Mouse (Mus musculus) midbrain, embryonic 15.5 days (tissue): Measurements from ENCODE around the gene Slc6a1. TPM values are rescaled to one million over a fixed set of nuclear protein-coding genes. Genes with fewer than 3 reads are reported as not detected.
A peak's percentile ranks its signal among the peaks of the same experiment; 100 is the strongest.

ENCODE experiments used
- ATAC-seq: fragments of 200-750 bp; cut with Nextera tagmentation; replicated peaks from 2 replicates; pipeline ENCODE4 v1.8.0; 2017; ENCODE audit warnings: moderate TSS enrichment
- H3K27ac ChIP-seq: fragments of 300-500 bp; sonication (generic); 2 replicates; pipeline ENCODE4 v1.5.1; 2015; ENCODE audit warnings: mild to moderate bottlenecking, inconsistent platforms
- H3K27me3 ChIP-seq: fragments of 300-500 bp; sonication (generic); replicated peaks from 2 replicates; pipeline ENCODE4 v1.6.1; 2015; ENCODE audit warnings: inconsistent platforms
- H3K36me3 ChIP-seq: fragments of 300-500 bp; sonication (generic); replicated peaks from 2 replicates; pipeline ENCODE4 v1.6.1; 2015; ENCODE audit warnings: inconsistent platforms
- H3K4me1 ChIP-seq: fragments of 300-500 bp; sonication (generic); 2 replicates; pipeline ENCODE4 v1.6.1; 2015; ENCODE audit warnings: inconsistent platforms
- H3K4me2 ChIP-seq: fragments of 300-500 bp; sonication (generic); 2 replicates; pipeline ENCODE4 v1.6.1; 2015; ENCODE audit warnings: inconsistent platforms, mild to moderate bottlenecking, moderate library complexity
- H3K4me3 ChIP-seq: fragments of 300-500 bp; sonication (generic); 2 replicates; pipeline ENCODE4 v1.5.1; 2015; ENCODE audit warnings: mild to moderate bottlenecking, inconsistent platforms
- H3K9ac ChIP-seq: fragments of 300-500 bp; sonication (generic); 2 replicates; pipeline ENCODE4 v1.6.1; 2015; ENCODE audit warnings: mild to moderate bottlenecking, inconsistent platforms
- H3K9me3 ChIP-seq: fragments of 300-500 bp; sonication (generic); 2 replicates; pipeline ENCODE4 v1.6.1; 2016; ENCODE audit warnings: inconsistent platforms
- WGBS: fragments of 180-500 bp; shearing (Covaris S2); methylation state at CpG from one replicate; pipeline ENCODE4 v1.1.7; 2015; ENCODE audit warnings: mixed read lengths; 5-methylcytosine and 5-hydroxymethylcytosine counted together
- polyA plus RNA-seq: library from polyadenylated mRNA; unstranded; fragments of >200 nt; fragmentation: Nextera tagmentation; extraction: Ambion mirVana; gene quantifications from 2 replicates; pipeline ENCODE4 v1.2.1, GENCODE M21; 2015

Gene Slc6a1
- polyA plus RNA-seq, 1 experiment from 2014 or later = 155 TPM

DNA sequence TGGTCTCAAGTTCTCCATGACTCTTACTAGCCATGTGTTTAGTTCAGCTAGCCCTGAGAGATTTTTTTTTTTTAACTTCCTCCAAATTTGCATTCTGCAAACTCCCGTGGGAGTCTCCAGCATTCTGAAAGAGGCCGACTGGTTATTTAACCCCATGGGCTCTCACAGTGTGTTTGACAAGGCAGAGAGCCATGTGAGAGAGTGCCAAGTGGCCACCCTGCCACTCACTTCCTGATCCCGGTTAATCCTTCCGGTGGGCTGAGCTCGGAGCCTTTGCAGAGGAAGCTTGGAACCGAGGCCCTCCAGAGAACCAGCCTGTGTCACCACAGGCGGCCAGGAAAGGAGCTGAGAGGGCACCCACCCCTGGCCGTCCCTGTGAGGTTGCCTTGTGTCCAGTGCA lies 11.1 kb downstream of the Slc6a1 start:
- H3K27me3 ChIP-seq = no peaks in the 10 kb centered on the region
- H3K4me2 ChIP-seq = no peak overlapping the region
- H3K27ac ChIP-seq = peak overlapping the region; percentile 89
- H3K4me3 ChIP-seq = no peak overlapping the region
- H3K4me1 ChIP-seq = peaks cover 92% of the 10 kb centered on the region
- 12% methylated on average over 8 of the region's 8 CpGs for WGBS
- ATAC-seq = no peak
- H3K36me3 ChIP-seq = no peaks in the 10 kb centered on the region
- no peak overlapping the region for H3K9ac ChIP-seq
- no peaks in the 10 kb centered on the region for H3K9me3 ChIP-seq

GRCm38 (mm10) chr6:114295086-114295485 lies 12.7 kb downstream of the Slc6a1 start:
- ATAC-seq = no peak
- Histone ChIP-seq H3K9me3 (no peaks in the 10 kb centered on the region), H3K4me2 (no peak overlapping the region), H3K27ac (no peak overlapping the region), H3K4me1 (peaks cover 82% of the 10 kb centered on the region), H3K9ac (no peak overlapping the region), H3K27me3 (no peaks in the 10 kb centered on the region), H3K36me3 (no peaks in the 10 kb centered on the region), H3K4me3 (no peak overlapping the region)
- 64% methylated on average over 4 of the region's 4 CpGs for WGBS

DNA sequence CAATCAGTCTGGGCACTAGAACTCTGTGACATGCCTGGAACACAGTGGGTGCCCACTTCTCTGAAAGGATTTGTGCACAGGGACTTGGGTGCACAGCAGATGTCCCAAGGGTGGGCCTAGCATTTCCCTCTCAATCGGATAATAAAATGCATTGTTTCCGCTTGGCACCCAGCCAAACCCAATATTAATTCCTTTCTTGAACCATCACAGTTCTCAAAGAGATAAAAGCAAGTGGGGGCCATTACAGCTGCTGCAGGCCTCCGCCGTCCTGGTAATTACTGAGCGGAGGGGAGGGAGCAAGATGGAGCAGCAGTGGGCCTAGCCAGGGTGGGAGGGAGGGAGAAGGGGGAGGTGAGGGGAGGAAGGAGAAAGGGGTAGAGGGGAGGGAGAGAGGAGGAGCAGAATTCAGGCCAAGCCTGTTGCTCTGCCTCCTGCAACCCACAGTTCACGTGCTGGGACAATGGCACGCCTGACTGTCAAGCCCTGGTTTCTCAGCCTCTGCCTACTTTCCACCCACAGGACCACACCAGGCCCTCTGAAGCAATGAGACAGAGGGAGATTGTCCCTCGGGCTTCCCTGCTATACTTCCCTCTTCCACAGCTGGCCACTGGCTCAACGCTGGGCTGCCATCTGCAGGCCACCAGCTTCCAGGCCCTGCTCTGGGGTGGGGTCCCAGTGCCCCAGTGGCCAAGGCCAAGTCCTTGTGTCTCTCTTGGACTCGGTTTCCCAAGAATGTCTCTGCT lies 15.0 kb downstream of the Slc6a1 start:
- peak; percentile 74 for ATAC-seq
- Histone ChIP-seq H3K27ac (peak overlapping the region; percentile 79), H3K4me3 (no peak overlapping the region), H3K27me3 (no peaks in the 10 kb centered on the region), H3K4me1 (peaks cover 61% of the 10 kb centered on the region), H3K4me2 (no peak overlapping the region), H3K9ac (no peak overlapping the region), H3K9me3 (no peaks in the 10 kb centered on the region), H3K36me3 (0 out of 2 replicates have a peak, but pooled peaks cover 8% of the 10 kb centered on the region)
- 17% methylated on average over 10 of the region's 10 CpGs for WGBS

DNA sequence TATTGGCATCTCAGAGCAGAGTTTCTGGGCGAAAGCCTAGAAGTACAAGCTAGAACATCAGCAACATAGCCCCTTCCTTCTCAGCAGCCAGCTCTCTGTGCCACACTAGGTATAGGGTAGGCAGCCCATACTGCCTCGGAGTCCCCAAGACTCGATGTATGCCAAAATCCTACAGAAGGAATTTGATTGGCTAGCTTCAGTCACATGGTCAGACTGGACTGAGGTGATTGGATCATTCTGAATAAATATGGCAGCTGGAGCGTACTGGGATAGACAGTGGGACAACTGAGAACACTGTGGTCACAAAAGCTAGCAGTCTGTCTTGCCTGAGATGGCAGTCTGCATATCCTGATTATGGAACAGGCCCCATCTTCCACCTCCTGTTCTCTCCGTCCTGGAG lies 17.3 kb downstream of the Slc6a1 start:
- ATAC-seq = no peak
- WGBS = 90% methylated on average over 5 of the region's 5 CpGs
- Histone ChIP-seq H3K9me3 (no peaks in the 10 kb centered on the region), H3K9ac (no peak overlapping the region), H3K4me1 (peaks cover 38% of the 10 kb centered on the region), H3K4me2 (no peak overlapping the region), H3K27ac (no peak overlapping the region), H3K4me3 (no peak overlapping the region), H3K36me3 (peaks cover 18% of the 10 kb centered on the region), H3K27me3 (no peaks in the 10 kb centered on the region)

GRCm38 (mm10) chr6:114300737-114301136 lies 18.3 kb downstream of the Slc6a1 start:
- 0 out of 2 replicates have a peak overlapping the region, but pooled peaks have one; percentile 8 for H3K27ac ChIP-seq
- no peaks in the 10 kb centered on the region for H3K9me3 ChIP-seq
- no peaks in the 10 kb centered on the region for H3K27me3 ChIP-seq
- no peak for ATAC-seq
- WGBS = 61% methylated on average over 11 of the region's 11 CpGs
- no peak overlapping the region for H3K9ac ChIP-seq
- H3K4me1 ChIP-seq = peaks cover 34% of the 10 kb centered on the region
- H3K4me3 ChIP-seq = no peak overlapping the region
- H3K36me3 ChIP-seq = peaks cover 25% of the 10 kb centered on the region
- H3K4me2 ChIP-seq = no peak overlapping the region

- 86% methylated on average over 6 of the region's 6 CpGs for WGBS
- no peak overlapping the region for H3K9ac ChIP-seq
- H3K36me3 ChIP-seq = peaks cover 32% of the 10 kb centered on the region
- no peak overlapping the region for H3K27ac ChIP-seq
- 0 out of 2 replicates have a peak, but pooled peaks cover 2% of the 10 kb centered on the region for H3K4me1 ChIP-seq
- H3K4me2 ChIP-seq = no peak overlapping the region
- no peaks in the 10 kb centered on the region for H3K27me3 ChIP-seq
- no peak overlapping the region for H3K4me3 ChIP-seq
- H3K9me3 ChIP-seq = no peaks in the 10 kb centered on the region
- ATAC-seq = no peak
These were observed 22.2 kb downstream of the Slc6a1 start for GRCm38 (mm10) chr6:114304668-114305067.

GRCm38 (mm10) chr6:114320511-114320910 lies 38.1 kb downstream of the Slc6a1 start:
- no peak overlapping the region for H3K4me3 ChIP-seq
- H3K27ac ChIP-seq = no peak overlapping the region
- H3K9ac ChIP-seq = no peak overlapping the region
- no peak overlapping the region for H3K4me2 ChIP-seq
- H3K9me3 ChIP-seq = no peaks in the 10 kb centered on the region
- H3K4me1 ChIP-seq = no peaks in the 10 kb centered on the region
- no peak for ATAC-seq
- no peaks in the 10 kb centered on the region for H3K27me3 ChIP-seq
- no peaks in the 10 kb centered on the region for H3K36me3 ChIP-seq
- WGBS = 36% methylated on average over 5 of the region's 5 CpGs

DNA sequence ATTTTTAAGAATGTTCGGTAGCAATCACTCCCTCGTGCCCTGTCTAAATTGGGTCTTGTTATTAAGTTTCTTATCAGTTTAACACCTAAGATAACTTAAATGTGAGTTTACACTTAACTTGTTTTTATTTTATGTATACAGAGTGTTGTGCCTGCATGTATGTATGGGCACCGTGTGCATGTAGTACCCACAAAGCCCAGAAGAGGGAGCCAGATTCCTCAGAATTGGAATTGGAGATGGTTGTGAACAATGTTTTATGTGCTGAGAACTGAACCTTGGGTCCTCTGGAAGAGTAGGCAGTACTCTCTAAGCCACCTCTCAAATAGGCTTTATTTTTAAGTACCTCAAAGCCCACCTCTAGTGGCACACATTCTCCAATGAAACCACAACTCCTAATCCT lies 38.7 kb downstream of the Slc6a1 start:
- no peak overlapping the region for H3K27ac ChIP-seq
- H3K9ac ChIP-seq = no peak overlapping the region
- H3K27me3 ChIP-seq = no peaks in the 10 kb centered on the region
- ATAC-seq = no peak
- H3K4me2 ChIP-seq = no peak overlapping the region
- 94% methylated on average over 3 of the region's 3 CpGs for WGBS
- H3K9me3 ChIP-seq = no peaks in the 10 kb centered on the region
- no peaks in the 10 kb centered on the region for H3K4me1 ChIP-seq
- no peaks in the 10 kb centered on the region for H3K36me3 ChIP-seq
- H3K4me3 ChIP-seq = no peak overlapping the region

DNA sequence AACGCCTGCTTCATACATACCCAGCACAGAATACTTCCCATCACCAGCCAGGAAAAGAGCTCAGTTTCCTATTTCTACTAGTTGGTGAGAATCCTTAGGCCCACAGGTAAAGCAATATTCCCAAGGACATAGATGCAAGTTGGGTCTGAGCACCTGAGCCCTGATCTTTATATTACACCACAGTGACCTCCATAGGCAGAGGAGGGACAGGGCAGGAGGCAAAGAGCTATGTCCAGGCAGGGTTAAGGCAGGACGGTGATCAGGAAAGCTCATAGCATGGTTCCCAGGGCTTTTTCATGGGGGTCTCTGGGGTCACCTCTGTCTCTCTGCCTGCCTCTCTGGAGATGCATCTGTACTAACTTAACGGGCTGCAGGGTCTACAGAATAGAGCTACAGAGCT lies 40.5 kb downstream of the Slc6a1 start:
- H3K27ac ChIP-seq = no peak overlapping the region
- ATAC-seq = no peak
- no peak overlapping the region for H3K4me3 ChIP-seq
- WGBS = 79% methylated on average over 3 of the region's 3 CpGs
- no peaks in the 10 kb centered on the region for H3K4me1 ChIP-seq
- H3K27me3 ChIP-seq = no peaks in the 10 kb centered on the region
- no peak overlapping the region for H3K4me2 ChIP-seq
- H3K9me3 ChIP-seq = no peaks in the 10 kb centered on the region
- no peaks in the 10 kb centered on the region for H3K36me3 ChIP-seq
- no peak overlapping the region for H3K9ac ChIP-seq

DNA sequence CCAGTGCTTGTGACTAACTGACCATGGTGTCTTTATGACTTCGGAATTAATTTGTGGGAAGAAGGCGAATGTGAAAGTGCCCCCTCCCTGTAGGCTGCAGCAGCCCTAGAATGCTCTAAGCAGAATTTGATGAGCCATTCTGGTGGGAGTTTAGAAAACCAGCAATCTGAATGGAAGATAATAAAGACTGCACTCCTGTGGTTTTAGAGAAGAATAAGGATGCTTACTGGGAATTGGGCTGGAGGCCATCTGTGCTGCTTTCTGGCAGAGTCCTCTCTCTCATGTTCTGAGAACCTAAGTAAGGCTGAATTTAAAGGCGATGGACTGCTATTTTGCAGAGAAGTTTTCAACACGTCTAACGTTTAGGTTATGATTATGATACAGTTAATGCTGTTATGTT lies 42.4 kb downstream of the Slc6a1 start:
- WGBS = 87% methylated on average over 5 of the region's 5 CpGs

GRCm38 (mm10) chr6:114329597-114330470 lies 47.4 kb downstream of the Slc6a1 start:
- no peaks in the 10 kb centered on the region for H3K27me3 ChIP-seq

More for the DNA sequence above, 42.4 kb downstream of the Slc6a1 start:
- H3K27ac ChIP-seq = no peak overlapping the region
- H3K4me1 ChIP-seq = peaks cover 5% of the 10 kb centered on the region
- H3K9me3 ChIP-seq = no peaks in the 10 kb centered on the region
- no peak overlapping the region for H3K4me3 ChIP-seq
- H3K27me3 ChIP-seq = no peaks in the 10 kb centered on the region
- H3K36me3 ChIP-seq = no peaks in the 10 kb centered on the region
- H3K9ac ChIP-seq = no peak overlapping the region
- no peak for ATAC-seq
- no peak overlapping the region for H3K4me2 ChIP-seq

DNA sequence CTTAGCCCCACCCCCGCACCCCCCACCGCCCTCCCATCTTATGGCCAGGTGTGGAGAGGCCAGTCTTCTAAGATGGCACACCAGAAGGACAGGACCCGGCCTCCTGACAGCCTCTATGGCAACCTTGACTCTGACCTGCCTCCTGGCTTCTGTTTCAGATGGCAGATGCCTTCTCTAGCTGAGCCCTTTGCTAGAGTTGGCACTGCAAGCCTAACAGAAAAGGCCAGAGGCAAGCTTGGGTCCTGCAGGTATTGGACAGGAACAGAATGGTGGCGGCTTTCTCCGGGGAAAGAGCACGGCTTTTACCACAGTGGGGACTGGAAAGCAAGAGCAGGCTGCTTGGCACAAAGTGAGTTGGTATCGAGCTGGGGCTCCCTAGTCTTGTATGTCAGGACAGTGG lies 49.5 kb downstream of the Slc6a1 start:
- Histone ChIP-seq H3K27me3 (no peaks in the 10 kb centered on the region), H3K9ac (no peak overlapping the region), H3K4me3 (no peak overlapping the region), H3K4me1 (peaks cover 14% of the 10 kb centered on the region), H3K27ac (no peak overlapping the region), H3K36me3 (no peaks in the 10 kb centered on the region), H3K9me3 (no peaks in the 10 kb centered on the region), H3K4me2 (no peak overlapping the region)
- WGBS = 92% methylated on average over 7 of the region's 7 CpGs
- ATAC-seq = no peak

More at GRCm38 (mm10) chr6:114329597-114330470, 47.4 kb downstream of the Slc6a1 start:
- no peaks in the 10 kb centered on the region for H3K36me3 ChIP-seq
- WGBS = 33% methylated on average over 8 of the region's 8 CpGs
- H3K4me2 ChIP-seq = no peak overlapping the region
- no peak overlapping the region for H3K9ac ChIP-seq
- H3K4me1 ChIP-seq = peaks cover 9% of the 10 kb centered on the region
- peak; percentile 70; the same call in 1 of the 2 replicates for ATAC-seq
- H3K9me3 ChIP-seq = no peaks in the 10 kb centered on the region
- H3K27ac ChIP-seq = 0 out of 2 replicates have a peak overlapping the region, but pooled peaks have one; percentile 29
- H3K4me3 ChIP-seq = no peak overlapping the region
